21 mouse cellular contexts compared by ENCODE assay signal in genomic region chr14:57224381-57224780, GRCm38 (mm10).
DNase-seq lines count a peak whose midpoint lies in the region; ATAC-seq lines count a peak whose summit lies in the region.
"Had no signal": no experiment of that assay in that cellular context is flagged by ENCODE, and none has a peak within 500 bp of the region (broad histone marks: within the 10 kb centered on the region; RNA-seq: fewer than 3 reads in every experiment).

No protein-coding gene starts in this region.

- no peaks in the 10 kb centered on the region for H3K27me3 ChIP-seq in forebrain, embryonic 14.5 days (replicated peaks; ENCODE audit: control insufficient read depth, insufficient read depth, low read length)
- no peaks in the 10 kb centered on the region for H3K27me3 ChIP-seq in forebrain, embryonic 16.5 days (replicated peaks; ENCODE audit: control insufficient read depth, insufficient read depth, low read length)
- H3K27me3 ChIP-seq: embryonic facial prominence, embryonic 12.5 days; hindbrain, embryonic 12.5 days had no signal

- H3K27ac ChIP-seq in forebrain, embryonic 14.5 days (ENCODE audit: low read depth, low read length), result no peak overlapping the region
- no peak overlapping the region for H3K27ac ChIP-seq in forebrain, embryonic 16.5 days (ENCODE audit: low read length)
- H3K27ac ChIP-seq: embryonic facial prominence, embryonic 12.5 days; heart, embryonic 10.5 days; hindbrain, embryonic 12.5 days had no signal

- intact Hi-C loops in left cerebral cortex, postnatal 4 days (cut with DNase I), result loop anchor here (10.0 kb wide), 1 partner anchor 60 kb away; no protein-coding TSS in a partner anchor

- DNase-seq in cerebellum, postnatal 10 days, result peak; percentile 24 to 39
- DNase-seq in cerebellum, adult 11-12 months, result no peak
- DNase-seq in forebrain, embryonic 14.5 days (ENCODE audit: low spot score), result peak; percentile 10
- DNase-seq in left cerebral cortex, postnatal 4 days, result peak; percentile 7
- no peak for DNase-seq in left cerebral cortex, adult 8-10 months (ENCODE audit: low spot score in 2 of 2)
- peak; percentile 31 for DNase-seq in testis, postnatal 10 days (ENCODE audit: low spot score)
- DNase-seq in testis, postnatal 14 days (ENCODE audit: low spot score), result no peak
- DNase-seq: adrenal gland, adult 8-10 months; adrenal gland, postnatal 36 days; B cell, adult 2 months; forebrain, postnatal 0 days; gastrocnemius, postnatal 25 days; heart, postnatal 10 days; heart, postnatal 4 days had no signal

- no peak overlapping the region for H3K9ac ChIP-seq in forebrain, embryonic 14.5 days (ENCODE audit: low read length)
- no peak overlapping the region for H3K9ac ChIP-seq in forebrain, embryonic 16.5 days (replicated peaks; ENCODE audit: low read depth, low read length)
- H3K9ac ChIP-seq: embryonic facial prominence, embryonic 12.5 days; forebrain, postnatal 0 days; hindbrain, embryonic 12.5 days had no signal

- WGBS in forebrain, embryonic 14.5 days, result 77% methylated on average over 6 of the region's 6 CpGs
- WGBS in forebrain, embryonic 16.5 days, result 78% methylated on average over 6 of the region's 6 CpGs

- H3K4me2 ChIP-seq in forebrain, embryonic 14.5 days (ENCODE audit: low read length), result no peak overlapping the region
- H3K4me2 ChIP-seq in forebrain, embryonic 16.5 days (ENCODE audit: low read length), result no peak overlapping the region
- H3K4me2 ChIP-seq: embryonic facial prominence, embryonic 12.5 days; hindbrain, embryonic 12.5 days had no signal

- no peak for ATAC-seq in forebrain, embryonic 14.5 days
- no peak for ATAC-seq in forebrain, embryonic 16.5 days
- ATAC-seq: CD4-positive, CD25-positive, alpha-beta regulatory T cell, adult 4 months; forebrain, postnatal 0 days; intestine, postnatal 0 days had no signal

- no peaks in the 10 kb centered on the region for H3K9me3 ChIP-seq in forebrain, embryonic 14.5 days (replicated peaks; ENCODE audit: control insufficient read depth, low read length)
- no peaks in the 10 kb centered on the region for H3K9me3 ChIP-seq in forebrain, embryonic 16.5 days (ENCODE audit: control insufficient read depth, low read length)
- H3K9me3 ChIP-seq: embryonic facial prominence, embryonic 12.5 days; G1E; heart, embryonic 10.5 days; hindbrain, embryonic 12.5 days had no signal

- no peaks in the 10 kb centered on the region for H3K4me1 ChIP-seq in forebrain, embryonic 14.5 days (ENCODE audit: control insufficient read depth, insufficient read depth, low read length)
- H3K4me1 ChIP-seq in forebrain, embryonic 16.5 days (replicated peaks; ENCODE audit: control insufficient read depth, insufficient read depth, low read length), result no peaks in the 10 kb centered on the region
- H3K4me1 ChIP-seq: embryonic facial prominence, embryonic 12.5 days; heart, embryonic 10.5 days; hindbrain, embryonic 12.5 days had no signal

- no peaks in the 10 kb centered on the region for H3K36me3 ChIP-seq in forebrain, embryonic 14.5 days (ENCODE audit: control insufficient read depth, insufficient read depth, low read length)
- no peaks in the 10 kb centered on the region for H3K36me3 ChIP-seq in forebrain, embryonic 16.5 days (ENCODE audit: control insufficient read depth, insufficient read depth)
- H3K36me3 ChIP-seq: embryonic facial prominence, embryonic 12.5 days; G1E; heart, embryonic 10.5 days; hindbrain, embryonic 12.5 days had no signal

- H3K4me3 ChIP-seq in forebrain, embryonic 14.5 days (ENCODE audit: low read depth, low read length), result no peak overlapping the region
- H3K4me3 ChIP-seq in forebrain, embryonic 16.5 days (replicated peaks; ENCODE audit: low read length), result no peak overlapping the region
- H3K4me3 ChIP-seq: embryonic facial prominence, embryonic 12.5 days; heart, embryonic 10.5 days; hindbrain, embryonic 12.5 days had no signal

Comparison
In these comparisons a context has a peak if more than half of its experiments do, and no peak if none do; other contexts are left out.
1. DNase-seq: peak in cerebellum, postnatal 10 days (2 of 2), forebrain, embryonic 14.5 days (single experiment), left cerebral cortex, postnatal 4 days (single experiment) and testis, postnatal 10 days (single experiment); none in cerebellum, adult 11-12 months (single experiment), left cerebral cortex, adult 8-10 months (0 of 2) and testis, postnatal 14 days (single experiment).